Mouse (Mus musculus) gastrocnemius, postnatal 14 days (tissue): Measurements from ENCODE around the gene Zfp738. TPM values are rescaled to one million over a fixed set of nuclear protein-coding genes. Genes with fewer than 3 reads are reported as not detected.
"Not testable (repeated sequence)": the region's sequence is repeated elsewhere in the genome, so short reads cannot be mapped to it uniquely, and the experiment has no call there.

Experiments used
- DNase-seq: peaks from one replicate; pipeline ENCODE4 v3.0.0; 2021; ENCODE audit warnings: mixed read lengths
- intact Hi-C: fragments of 180-260 bp; cut with DNase I; formaldehyde crosslinking; loops from one replicate; pipeline ENCODE4 v1.15.1; 2025; ENCODE audit warnings: low total_unique reads
- long read RNA-seq, 2 experiments: library from polyadenylated mRNA; stranded (forward); transcript quantifications; one replicate each; pipeline ENCODE4 v2.0.0; 2021
- total RNA-seq, 2 experiments: library from RNA; stranded (reverse); gene quantifications; 2 replicates each; pipeline ENCODE4 v1.2.3; 2021

Zfp738 gene
- 1 to 10 TPM; 3.6 to 3.9 TPM for total RNA-seq
- long read RNA-seq, experiment 1, full-length matches to known transcripts = 1 of 4 reads
- long read RNA-seq, experiment 1, partial matches to known transcripts = 0 of 4 reads
- long read RNA-seq, experiment 1, other reads (novel, unspliced or antisense) = 3 of 4 reads
- long read RNA-seq, experiment 2, partial matches to known transcripts = 0 of 2 reads
- long read RNA-seq, experiment 2, other reads (novel, unspliced or antisense) = 1 of 2 reads

DNA sequence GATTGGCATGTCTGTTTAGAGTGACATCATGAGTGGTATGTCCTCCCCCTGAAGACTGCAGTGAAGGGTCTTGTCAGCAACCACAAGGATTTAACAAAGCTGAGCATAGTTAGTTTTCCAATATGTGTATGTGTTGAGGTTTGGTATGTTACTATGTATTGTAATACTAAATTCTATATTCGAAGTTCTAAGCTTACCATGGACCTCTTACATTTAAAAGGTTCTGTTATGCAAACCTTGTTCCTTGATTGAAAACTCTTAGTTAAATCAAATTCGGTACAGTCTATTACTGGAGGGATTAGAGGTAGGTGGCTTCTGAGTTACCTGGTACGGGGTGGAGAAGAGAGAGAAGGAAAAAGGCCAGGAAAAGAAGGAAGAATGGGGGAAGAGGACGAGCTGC, at the start of gene Zfp738:
Zfp738 (minus strand) TSS at position 101 of the 400 bp plus-strand sequence.
- intact Hi-C loops = loop anchor here (10.0 kb wide), 1 partner anchor 52 kb away; the partner anchor contains the start of genes Gm49345 and Zfp729a
- no peak for DNase-seq

DNA sequence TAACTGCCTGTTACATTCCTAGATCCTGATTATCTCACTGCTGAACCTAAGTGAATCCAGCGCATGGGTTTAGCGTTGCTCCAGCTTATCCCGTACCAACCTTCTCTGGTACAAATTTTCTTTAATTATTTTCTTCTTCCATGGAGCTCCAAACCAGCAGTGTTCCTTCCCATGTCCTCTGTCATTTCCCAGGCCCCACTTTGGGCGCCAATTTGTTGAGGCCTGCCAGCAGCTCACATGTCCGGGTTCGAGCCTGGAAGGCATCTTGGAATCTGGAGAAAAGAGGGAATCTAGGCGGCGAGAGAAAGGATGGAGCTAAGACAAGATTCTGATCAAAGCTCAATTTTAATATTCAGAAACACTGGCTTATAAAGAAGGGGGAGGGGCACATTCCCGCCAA, 47.5 kb upstream of the Zfp738 start:
- DNase-seq, intact Hi-C loops: not testable (repeated sequence)

DNA sequence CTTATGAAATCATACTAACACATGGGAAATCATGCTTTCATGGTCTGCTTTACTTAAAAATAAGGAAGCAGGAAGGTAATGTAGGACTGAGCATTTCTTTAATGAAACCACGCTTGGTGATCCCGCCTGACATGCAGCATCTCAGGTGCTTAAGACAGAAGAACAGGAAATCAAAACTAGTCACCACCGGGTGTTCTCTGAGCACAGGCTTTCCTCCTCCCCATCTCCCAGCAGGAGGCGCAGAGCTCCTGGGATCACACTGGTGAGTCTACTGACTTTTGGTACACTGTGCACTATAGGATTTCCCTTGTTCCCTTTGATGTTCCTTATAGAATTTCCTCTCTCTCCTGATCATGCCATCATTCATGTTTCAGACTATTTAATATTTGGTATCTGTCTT, 42.6 kb upstream of the Zfp738 start:
- intact Hi-C loops, DNase-seq: not testable (repeated sequence)

DNA sequence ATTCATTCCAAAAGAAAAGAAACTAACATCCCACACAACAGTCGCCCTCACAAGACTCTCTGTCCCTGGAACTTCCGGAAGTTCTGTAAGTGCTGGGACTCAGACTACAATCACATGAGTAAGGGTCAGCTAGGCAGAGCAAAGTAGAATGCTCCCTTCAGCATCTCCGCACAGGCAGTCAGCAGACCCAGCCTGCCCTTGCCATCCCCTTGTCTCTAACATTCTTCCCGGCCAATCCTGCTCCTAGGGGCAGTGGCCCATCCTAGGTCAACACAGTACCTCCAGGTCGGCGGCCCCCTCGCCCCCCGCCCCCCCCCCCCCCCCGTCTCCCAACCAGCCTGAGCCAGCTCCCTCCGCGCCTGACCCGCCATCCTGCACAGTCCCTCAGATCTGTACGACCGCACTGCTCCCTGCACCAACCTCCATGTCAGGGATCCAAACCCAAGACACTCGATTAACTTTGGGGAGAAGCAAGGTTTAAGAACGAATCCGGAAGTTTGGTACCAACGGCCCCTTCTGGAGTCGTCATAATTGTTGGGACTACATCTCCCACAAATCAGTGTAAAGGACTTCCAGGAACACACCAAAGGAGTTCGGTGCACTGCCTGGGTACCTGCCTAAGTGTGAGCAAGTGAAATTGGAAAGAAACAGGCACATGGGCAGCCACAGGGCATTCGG, 41.9 kb upstream of the Zfp738 start, which contains the start of gene Zfp65:
Zfp65 (minus strand) TSS at position 533 of the 678 bp plus-strand sequence.
- peak; percentile 18 for DNase-seq
- intact Hi-C loops = no loop called here

DNA sequence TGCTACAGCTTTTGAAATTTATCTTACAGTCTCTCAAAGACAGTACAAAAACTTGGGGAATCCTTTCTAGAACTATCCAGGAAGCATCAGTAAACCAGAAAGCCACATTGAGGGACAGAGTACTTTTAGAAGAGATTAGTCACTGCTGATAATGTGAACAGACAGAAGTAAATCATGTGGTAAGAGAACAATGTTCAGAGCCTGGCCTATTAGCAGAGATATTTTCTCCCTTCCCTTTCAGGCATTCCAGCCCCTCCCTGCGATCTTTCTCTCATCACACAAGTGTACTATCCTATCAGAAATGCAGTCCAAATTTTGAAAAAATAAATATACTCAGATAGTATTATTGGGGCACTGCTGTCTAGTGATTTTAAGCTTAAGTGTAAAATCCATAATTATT, 41.2 kb upstream of the Zfp738 start:
- intact Hi-C loops = no loop called here
- DNase-seq = no peak

DNA sequence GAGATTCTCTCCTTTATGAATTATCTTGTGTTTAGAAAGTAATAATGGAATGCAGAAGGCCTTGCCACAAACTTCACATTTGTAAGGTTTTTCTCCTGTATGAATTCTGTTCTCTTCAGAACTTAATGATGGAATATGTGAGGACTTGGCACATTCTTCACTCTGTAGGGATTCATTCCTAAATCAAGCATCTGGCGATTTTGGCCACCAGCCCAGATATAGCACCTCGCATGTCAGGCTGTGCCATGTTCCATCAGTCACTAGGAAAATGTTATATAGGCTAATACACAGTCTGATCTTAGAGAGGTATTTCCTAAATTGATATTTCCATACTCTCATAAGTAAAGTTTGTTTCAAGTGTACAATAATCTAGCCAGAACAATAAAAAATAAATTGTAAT, 38.5 kb upstream of the Zfp738 start:
- DNase-seq, intact Hi-C loops: not testable (repeated sequence)

DNA sequence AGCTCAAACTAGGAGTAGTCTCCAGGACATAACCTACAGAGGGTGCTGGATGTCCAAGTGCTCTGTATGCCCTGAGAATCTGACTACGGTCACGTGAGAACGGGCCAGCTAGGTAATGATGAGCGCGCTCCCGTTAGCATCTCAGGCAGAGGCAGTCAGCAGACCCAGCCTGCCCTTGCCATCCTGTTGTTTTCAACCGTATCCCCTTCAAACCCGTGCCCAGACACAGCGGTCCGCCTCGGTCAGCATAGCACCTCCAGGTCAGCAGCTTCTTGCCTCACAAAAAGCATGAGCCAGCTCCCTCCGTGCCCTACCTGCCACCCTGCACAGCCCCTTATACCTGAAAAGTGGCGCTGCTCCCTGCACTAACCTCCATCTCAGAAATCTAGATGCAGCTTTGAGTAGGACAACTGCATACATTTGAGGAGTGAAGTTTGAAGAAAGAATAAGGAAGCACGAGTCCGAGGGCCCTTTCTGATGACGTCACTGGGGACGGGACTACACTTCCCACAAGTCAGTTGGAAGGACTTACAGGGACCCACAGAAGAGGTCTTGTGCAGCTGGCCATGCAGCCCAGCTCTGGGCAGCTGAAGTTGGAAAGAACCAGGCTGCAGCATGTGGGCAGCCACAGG, 37.1 kb upstream of the Zfp738 start:
- intact Hi-C loops = no loop called here
- DNase-seq = peak; percentile 88

DNA sequence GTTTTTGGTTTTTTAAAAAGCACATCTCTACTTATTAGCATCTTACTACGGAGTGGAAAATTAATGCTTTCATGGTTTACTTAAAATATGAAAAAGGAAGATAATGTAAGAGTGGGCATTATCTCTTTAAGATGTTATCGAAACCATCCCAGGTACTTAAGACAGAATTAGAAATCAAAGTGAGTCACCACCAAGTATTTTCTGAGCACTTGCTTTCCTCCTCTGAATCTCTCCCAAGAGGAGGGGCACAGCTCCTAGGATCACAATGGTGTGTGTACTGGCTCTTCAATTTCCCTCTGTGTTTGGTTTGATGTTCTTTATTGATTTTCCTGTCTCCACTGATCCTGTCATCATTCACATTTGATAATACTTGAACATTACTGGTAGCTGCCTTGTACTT, 3.0 kb downstream of the Zfp738 start:
- not testable (repeated sequence) for DNase-seq
- intact Hi-C loops = loop anchor here (10.0 kb wide), 1 partner anchor 49 kb away; the partner anchor contains the start of genes Gm49345 and Zfp729a

DNA sequence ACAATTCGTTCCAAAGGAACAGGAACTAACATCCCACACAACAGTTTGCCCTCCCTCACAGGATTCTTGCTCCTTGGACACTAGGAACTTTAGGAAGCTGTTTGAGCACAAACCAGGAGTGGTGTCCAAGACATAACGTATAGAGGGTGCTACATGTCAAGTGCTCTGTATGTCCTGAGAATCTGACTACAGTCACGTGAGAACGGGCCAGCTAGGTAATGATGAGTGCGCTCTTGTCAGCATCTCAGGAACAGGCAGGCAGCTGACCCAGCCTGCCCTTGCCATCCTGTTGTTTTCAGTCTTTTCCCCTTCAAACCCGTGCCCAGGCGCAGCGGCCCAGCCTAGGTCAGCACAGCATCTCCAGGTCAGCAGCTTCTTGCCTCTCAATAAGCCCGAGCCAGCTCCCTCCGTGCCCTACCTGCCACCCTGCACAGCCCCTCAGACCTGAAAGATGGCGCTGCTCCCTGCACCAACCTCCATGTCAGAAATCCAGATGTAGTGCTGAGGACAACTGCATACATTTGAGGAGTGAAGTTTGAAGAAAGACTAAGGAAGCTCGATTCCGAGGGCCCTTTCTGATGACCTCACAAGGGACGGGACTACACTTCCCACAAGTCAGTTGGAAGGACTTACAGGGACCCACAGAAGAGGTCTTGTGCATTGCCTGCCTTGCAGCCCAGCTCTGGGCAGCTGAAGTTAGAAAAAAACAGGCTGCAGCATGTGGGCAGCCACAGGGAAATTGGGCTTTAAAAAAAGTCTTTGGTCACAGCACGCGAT, 3.7 kb downstream of the Zfp738 start:
- peak; percentile 82 for DNase-seq
- intact Hi-C loops = loop anchor here (10.0 kb wide), 1 partner anchor 48 kb away; the partner anchor contains the start of genes Gm49345 and Zfp729a

DNA sequence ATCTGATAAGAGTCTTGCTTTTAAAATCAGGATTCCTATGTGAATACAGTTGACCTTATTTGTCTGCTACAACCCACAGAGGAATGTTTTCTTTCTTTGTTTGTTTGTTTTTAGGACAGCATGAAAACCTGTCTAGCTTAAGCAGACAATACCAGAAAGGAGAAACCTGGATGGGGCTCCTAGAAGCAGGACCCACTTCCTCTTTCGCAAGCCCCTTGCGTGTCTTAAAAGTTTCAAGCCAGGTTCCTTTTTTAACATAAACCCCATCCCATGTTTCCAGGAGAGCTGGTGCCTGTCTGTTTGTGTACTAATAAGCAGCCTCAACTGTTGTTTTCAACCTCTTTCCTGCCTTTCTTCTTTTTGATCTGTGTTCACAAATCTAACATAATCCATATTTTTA, 12.0 kb downstream of the Zfp738 start:
- intact Hi-C loops = no loop called here
- no peak for DNase-seq

DNA sequence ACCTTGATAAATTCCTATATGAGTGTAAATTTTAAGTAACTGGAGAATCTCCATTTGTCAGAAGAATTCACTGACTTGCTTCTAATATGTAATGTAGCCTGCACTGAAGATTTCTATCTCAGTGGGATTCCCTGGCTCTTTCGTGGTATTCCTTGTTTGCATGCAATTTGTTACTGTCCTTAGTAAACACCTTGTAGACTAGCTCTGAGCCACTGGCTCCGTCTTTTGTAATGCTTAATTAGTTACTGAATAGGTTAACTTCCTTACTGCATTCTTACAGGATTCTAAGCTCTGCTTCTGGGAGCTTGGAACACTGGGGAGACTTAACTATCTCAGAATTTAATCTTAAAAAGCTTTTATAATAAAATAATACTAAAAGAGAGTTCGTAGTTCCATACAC, 34.4 kb downstream of the Zfp738 start:
- intact Hi-C loops = no loop called here
- DNase-seq = no peak

DNA sequence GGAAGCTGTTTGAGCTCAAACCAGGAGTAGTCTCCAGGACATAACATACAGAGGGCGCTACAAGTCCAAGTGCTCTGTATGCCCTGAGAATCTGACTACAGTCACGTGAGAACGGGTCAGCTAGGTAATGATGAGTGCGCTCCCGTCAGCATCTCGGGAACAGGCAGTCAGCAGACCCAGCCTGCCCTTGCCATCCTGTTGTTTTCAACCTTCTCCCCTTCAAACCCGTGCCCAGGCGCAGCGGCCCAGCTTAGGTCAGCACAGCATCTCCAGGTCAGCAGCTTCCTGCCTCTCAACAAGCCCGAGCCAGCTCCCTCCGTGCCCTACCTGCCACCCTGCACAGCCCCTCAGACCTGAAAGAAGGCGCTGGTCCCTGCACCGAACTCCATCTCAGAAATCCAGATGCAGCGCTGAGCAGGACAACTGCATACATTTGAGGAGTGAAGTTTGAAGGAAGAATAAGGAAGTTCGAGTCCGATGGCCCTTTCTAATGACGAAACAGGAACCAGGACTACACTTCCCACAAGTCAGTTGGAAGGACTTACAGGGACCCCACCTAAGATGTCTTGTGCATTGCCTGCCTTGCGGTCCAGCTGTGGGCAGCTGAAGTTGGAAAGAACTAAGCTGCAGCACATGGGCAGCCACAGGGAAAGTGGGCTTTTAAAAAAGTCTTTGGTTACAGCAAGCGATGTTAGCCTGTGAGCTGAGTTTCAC, 49.4 kb downstream of the Zfp738 start, which contains the start of the genes Gm49345 and Zfp729a:
Gm49345 (minus strand) TSS at position 476 of the 714 bp plus-strand sequence.
Zfp729a (minus strand) TSS at position 498 of the 714 bp plus-strand sequence.
- intact Hi-C loops = loop anchor here (10.0 kb wide), 1 partner anchor 47 kb away; the partner anchor contains the start of gene Zfp738
- peak; percentile 82 for DNase-seq

DNA sequence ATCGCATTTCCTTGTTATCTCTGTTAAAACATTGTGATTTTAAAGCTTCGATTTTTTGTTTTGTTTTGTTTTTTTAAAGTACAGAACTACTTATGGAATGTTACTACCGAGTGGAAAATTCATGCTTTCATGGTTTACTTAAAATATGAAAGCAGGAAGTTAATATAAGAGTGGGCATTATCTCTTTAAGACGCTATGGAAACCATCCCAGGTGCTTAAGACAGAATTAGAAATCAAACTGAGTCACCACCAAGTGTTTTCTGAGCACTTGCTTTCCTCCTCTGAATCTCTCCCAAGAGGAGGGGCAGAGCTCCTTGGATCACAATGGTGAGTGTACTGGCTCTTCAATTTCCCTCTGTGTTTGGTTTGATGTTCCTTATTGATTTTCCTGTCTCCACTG, 76.8 kb downstream of the Zfp738 start:
- DNase-seq = no peak
- intact Hi-C loops = no loop called here

DNA sequence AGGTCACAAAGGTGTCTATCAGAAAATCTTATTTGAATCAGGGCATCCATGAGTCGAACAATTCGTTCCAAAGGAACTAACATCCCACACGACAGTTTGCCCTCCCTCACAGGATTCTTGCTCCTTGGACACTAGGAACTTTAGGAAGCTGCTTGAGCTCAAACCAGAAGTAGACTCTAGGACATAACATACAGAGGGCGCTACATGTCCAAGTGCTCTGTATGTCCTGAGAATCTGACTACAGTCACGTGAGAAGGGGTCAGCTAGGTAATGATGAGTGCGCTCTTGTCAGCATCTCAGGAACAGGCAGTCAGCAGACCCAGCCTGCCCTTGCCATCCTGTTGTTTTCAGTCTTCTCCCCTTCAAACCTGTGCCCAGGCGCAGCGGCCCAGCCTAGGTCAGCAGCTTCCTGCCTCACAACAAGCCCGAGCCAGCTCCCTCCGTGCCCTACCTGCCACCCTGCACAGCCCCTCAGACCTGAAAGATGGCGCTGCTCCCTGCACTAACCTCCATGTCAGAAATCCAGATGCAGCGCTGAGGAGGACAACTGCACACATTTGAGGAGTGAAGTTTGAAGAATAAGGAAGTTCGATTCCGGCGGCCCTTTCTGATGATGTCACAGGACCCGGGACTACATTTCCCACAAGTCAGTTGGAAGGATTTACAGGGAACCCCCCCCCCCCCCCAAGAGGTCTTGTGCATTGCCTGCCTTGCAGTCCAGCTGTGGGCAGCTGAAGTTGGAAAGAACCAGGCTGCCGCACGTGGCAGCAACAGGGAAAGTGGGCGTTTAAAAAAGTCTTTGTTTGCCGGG, 77.6 kb downstream of the Zfp738 start, which contains the start of gene Zfp729b:
Zfp729b (minus strand) TSS at position 642 of the 811 bp plus-strand sequence.
- intact Hi-C loops = no loop called here
- peak; percentile 87 for DNase-seq
